Mouse (Mus musculus) bone marrow, adult 2 months (tissue): ENCODE results near the gene Hbb-y. TPM values are rescaled to one million over a fixed set of nuclear protein-coding genes. Genes with fewer than 3 reads are reported as not detected.
"Not testable (repeated sequence)": the region's sequence is repeated elsewhere in the genome, so short reads cannot be mapped to it uniquely, and the experiment has no call there.

Source experiments
- H3K27ac ChIP-seq: fragments of 200-500 bp; 2 replicates; pipeline ENCODE4 v1.5.1; 2012; ENCODE audit warnings: low read depth, mild to moderate bottlenecking, control low read depth, inconsistent platforms, low read length; ENCODE audit not compliant: control insufficient read depth, poor library complexity, insufficient read depth
- H3K4me1 ChIP-seq: fragments of 200-500 bp; 2 replicates; pipeline ENCODE4 v1.6.1; 2011; ENCODE audit warnings: low read length; ENCODE audit not compliant: control insufficient read depth, insufficient read depth
- H3K4me3 ChIP-seq: fragments of 200-500 bp; replicated peaks from 2 replicates; pipeline ENCODE3; 2011; ENCODE audit warnings: mild to moderate bottlenecking, low read depth, low read length, control low read depth; ENCODE audit not compliant: control insufficient read depth
- CTCF ChIP-seq: fragments of 200-500 bp; IDR thresholded peaks from 2 replicates; pipeline ENCODE4 v1.5.1; 2011; ENCODE audit warnings: low read length, control low read depth; ENCODE audit not compliant: control insufficient read depth, insufficient read depth
- POLR2A ChIP-seq: fragments of 200-500 bp; IDR thresholded peaks from 2 replicates; pipeline ENCODE4 v1.6.1; 2011; ENCODE audit warnings: low read depth, mild to moderate bottlenecking, control low read depth, low read length, borderline replicate concordance; ENCODE audit not compliant: control insufficient read depth
- WGBS: fragments of 180-500 bp; shearing (Covaris S2); methylation state at CpG from one replicate; pipeline ENCODE4 v1.1.7; 2018; 5-methylcytosine and 5-hydroxymethylcytosine counted together
- polyA plus RNA-seq: library from polyadenylated mRNA; stranded (reverse); fragments of >200 nt; gene quantifications from 2 replicates; pipeline ENCODE4 v1.2.4, GENCODE M21; 2011; ENCODE audit warnings: low replicate concordance; ENCODE audit not compliant: missing spikeins, insufficient read depth, insufficient read length

Hbb-y gene
- polyA plus RNA-seq, 1 experiment, result not detected

DNA sequence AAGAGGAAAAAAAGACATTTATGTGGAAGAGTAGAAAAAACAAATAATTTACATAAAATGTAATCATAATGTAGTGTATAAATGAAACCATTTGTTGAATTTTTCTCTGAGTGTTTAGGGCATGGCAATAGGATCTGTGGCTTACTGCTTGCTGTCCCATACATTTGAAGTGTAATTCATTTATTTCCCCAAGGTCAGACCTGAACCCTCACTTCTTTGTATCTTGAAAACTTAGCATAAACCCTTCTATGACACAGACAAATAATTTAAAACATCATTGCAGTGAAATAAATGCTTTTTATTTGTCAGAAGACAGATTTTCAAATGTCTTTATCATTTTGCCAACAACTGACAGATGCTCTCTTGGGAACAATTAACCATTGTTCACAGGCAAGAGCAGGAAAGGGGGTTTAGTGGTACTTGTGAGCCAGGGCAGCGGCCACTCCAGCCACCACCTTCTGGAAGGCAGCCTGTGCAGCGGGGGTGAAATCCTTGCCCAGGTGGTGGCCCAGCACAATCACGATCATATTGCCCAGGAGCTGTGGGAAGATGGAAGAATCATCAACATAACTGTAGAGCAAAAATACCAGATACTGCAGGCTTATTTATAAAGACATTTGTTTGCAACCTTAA lies 26.6 kb downstream of the Hbb-y start:
- H3K27ac ChIP-seq, result peak overlapping the region; percentile 85
- 62% methylated on average over 3 of the region's 3 CpGs for WGBS
- TF ChIP-seq POLR2A (0 out of 2 replicates have a peak, but pooled peaks have one; percentile 43), CTCF (no peak)

DNA sequence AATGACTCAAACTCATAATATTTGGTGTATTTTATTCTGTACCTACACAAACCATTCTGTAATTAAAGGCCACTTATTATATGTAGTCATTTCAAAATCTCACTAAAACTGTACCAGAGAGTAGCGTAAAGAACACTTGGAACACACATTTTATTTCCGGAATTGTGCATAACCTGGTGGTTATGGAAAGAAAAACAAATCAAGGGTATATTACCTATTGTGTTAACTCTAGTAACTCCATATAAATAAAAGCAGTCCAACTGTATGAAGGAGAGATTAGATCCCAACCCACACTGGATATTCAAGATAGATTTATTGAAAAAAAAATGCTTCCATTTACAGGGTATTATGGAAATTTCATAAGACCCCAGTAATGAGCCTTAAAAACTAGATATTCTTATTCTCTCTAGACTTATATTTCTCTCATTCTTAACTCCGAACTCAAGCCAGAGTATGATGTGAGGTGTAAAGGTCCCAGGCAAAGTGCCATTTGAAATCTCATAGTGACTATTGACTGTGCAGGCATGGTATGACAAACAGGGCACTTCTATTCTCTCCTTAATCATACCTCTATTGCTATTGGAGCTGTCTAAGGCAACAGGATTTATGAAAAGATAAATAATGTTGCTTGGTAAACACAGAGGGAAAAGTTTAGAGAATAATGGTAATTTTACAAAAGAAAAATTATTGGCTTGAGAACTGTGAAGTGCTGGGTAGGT lies 27.3 kb downstream of the Hbb-y start:
- no peak overlapping the region for H3K27ac ChIP-seq
- 87% methylated on average over 3 of the region's 3 CpGs for WGBS
- no peak overlapping the region for H3K4me3 ChIP-seq
- H3K4me1 ChIP-seq, result no peaks in the 10 kb centered on the region; the same call in none of the 2 replicates
- TF ChIP-seq POLR2A (no peak), CTCF (no peak)

More for the DNA sequence above, 26.6 kb downstream of the Hbb-y start:
- Histone ChIP-seq H3K4me3 (peak overlapping the region; percentile 55), H3K4me1 (no peaks in the 10 kb centered on the region; the same call in none of the 2 replicates)

DNA sequence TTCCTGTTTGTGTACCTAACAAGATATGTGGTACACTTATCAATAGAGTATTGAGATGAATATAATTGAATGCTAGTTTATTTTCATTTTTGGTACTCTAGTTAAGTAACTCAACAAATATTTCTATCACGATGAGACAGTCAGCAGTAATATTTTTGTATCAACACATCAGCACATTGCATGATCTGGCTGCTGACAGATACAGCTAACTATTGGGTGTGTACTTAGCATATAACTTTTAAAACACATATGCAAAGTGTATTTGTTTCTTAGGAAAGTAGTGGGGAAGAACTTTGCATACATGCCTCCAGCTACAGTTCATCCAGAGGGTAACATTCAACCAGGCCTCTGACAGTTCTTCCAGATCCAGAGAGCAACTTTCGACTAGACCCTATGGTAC lies 28.4 kb downstream of the Hbb-y start:
- H3K4me3 ChIP-seq, result no peak overlapping the region
- no peaks in the 10 kb centered on the region; the same call in none of the 2 replicates for H3K4me1 ChIP-seq
- H3K27ac ChIP-seq, result peak overlapping the region; percentile 48; the same call in 1 of the 2 replicates
- no peak for TF ChIP-seq CTCF
- TF ChIP-seq POLR2A, result no peak
- 63% methylated on average over 2 of the region's 2 CpGs for WGBS

DNA sequence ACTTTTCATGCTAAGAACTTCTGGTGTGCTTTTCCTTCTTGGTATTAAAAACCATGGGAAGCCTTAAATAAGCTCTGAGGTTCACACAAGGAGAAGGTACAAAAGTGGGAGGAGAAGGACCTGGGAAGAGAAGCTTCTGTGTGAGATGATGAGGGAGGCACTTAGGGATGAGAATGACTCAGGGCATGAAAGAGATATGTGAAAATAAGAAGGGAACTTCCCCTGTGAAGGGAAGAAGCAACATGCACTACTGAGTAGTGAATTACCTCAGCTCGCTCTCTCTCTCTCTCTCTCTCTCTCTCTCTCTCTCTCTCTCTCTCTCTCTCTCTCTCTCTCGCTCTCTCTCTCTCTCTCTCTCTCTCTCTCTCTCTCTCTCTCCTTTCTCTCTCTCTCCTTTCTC lies 37.9 kb downstream of the Hbb-y start:
- not testable (repeated sequence) for H3K27ac ChIP-seq

DNA sequence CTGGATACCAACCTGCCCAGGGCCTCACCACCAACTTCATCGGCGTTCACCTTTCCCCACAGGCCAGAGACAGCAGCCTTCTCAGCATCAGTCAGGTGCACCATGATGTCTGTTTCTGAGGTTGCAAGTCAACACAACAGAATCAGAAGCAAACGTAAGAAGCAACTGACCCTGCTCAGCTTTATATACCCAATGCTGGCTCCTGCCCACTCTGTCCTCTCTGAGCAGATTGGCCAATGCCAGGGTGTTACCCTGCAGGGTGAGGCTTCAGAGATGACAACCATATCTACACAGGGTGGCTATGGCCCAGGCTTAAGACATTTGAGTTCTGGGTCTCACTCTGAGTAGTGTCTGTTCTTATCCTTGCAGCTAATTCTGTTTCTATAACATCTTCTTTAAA lies 39.2 kb downstream of the Hbb-y start, which contains the start of gene Hbb-bt:
TSS of gene Hbb-bt (minus strand) at position 231 of the 400 bp plus-strand sequence.
- peak within 1 kb of the TSS; percentile 91 for H3K27ac ChIP-seq
- H3K4me1 ChIP-seq, result no peaks in the 10 kb centered on the region; the same call in 1 of the 2 replicates
- TF ChIP-seq POLR2A (peak; percentile 63; the same call in 1 of the 2 replicates), CTCF (no peak)
- 59% methylated on average over 3 of the region's 3 CpGs for WGBS
- peak within 1 kb of the TSS; percentile 65 for H3K4me3 ChIP-seq

More for the DNA sequence above, 37.9 kb downstream of the Hbb-y start:
- 38% methylated on average over 1 of the region's 2 CpGs for WGBS
- not testable (repeated sequence) for H3K4me3 ChIP-seq, H3K4me1 ChIP-seq

DNA sequence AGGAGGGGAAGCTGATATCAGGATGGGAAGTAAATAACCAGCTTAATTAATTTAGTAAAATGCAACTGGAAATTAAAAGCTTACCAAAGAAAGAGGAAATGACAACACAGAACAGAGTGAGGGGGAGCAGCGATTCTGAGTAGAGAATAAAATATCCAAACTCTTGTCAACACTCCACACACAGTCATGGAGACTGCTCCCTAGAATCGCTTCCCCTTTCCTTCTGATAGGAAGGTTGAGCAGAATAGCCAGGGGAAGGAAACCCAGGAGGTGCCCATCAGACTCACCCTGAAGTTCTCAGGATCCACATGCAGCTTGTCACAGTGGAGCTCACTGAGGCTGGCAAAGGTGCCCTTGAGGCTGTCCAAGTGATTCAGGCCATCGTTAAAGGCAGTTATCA lies 39.9 kb downstream of the Hbb-y start:
- WGBS, result no CpG with 5 or more reads among the region's 3 CpGs
- H3K27ac ChIP-seq, H3K4me1 ChIP-seq, H3K4me3 ChIP-seq: not testable (repeated sequence)

DNA sequence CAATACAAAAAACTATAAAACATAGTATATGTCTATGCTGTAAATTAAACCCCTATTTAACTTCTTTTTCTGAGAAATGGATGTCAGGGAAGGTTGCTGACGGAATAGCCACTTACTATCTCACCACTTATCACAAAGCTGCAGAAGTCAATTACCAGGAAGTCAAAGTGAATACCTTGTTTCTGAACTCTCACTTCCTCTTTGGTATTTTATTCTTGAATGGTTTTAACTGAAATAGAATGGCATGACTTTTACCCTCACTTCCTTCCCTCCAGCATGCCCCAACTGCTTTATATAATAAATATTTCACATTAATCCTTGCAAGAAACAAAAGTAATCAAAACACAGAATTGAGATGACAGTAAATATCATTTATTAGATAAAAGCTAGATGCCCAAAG lies 40.8 kb downstream of the Hbb-y start:
- peak overlapping the region; percentile 94 for H3K27ac ChIP-seq
- peak overlapping the region; percentile 65 for H3K4me3 ChIP-seq
- 0% methylated on average over 1 of the region's 1 CpGs for WGBS
- no peaks in the 10 kb centered on the region; the same call in 1 of the 2 replicates for H3K4me1 ChIP-seq
- no peak for TF ChIP-seq POLR2A
- TF ChIP-seq CTCF, result no peak

DNA sequence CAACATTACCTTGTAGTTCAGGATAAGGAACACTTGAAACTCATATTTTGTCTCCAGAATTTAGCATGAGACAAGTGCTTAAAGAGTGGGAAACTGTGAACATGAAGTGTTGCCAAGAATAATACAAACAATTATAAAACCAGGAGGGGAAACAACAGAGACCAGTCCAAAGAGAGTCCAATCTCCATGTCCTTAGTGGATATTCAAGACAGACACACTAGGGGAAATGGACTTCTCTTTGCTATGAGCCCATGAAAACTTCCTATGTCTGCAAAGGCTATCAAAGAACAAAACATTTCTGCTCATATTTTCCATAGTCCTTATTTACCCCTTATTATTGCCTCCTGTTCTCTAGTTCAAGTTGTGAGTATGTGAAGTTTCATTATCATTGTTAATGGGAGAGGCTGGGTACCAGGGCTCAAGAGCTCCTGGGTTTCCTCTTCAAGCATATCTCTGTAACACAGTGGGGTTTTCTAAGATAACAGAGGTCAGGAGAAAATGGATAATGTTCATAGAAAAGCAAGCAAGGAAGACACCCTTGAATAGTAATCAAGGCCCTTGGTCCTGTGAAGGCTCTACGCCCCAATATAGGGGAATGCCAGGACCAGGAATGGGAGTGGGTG lies 41.7 kb downstream of the Hbb-y start:
- Histone ChIP-seq H3K4me3 (peak overlapping the region; percentile 34), H3K27ac (no peak overlapping the region), H3K4me1 (no peaks in the 10 kb centered on the region; the same call in 1 of the 2 replicates)
- 64% methylated on average over 1 of the region's 1 CpGs for WGBS
- TF ChIP-seq CTCF (no peak), POLR2A (no peak)

DNA sequence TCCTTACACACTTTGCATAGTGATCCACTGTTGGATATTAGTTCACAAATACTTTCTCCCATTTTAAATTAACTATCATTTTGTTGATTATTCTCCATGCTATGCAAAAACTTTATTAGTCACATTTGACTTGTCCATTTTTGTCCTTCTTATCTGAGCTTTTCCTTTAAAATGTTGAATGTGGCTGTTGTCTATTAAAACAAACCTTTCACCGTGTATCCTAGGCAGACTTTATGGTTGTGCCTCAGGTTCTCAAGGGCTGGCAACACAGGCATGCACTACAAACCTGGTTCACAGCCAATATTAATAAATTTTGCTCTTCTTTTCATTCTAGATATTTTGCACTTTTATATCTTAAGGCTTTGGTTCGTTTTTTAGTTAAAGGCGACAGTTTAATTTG lies 42.3 kb downstream of the Hbb-y start:
- TF ChIP-seq POLR2A (no peak), CTCF (no peak)
- 62% methylated on average over 3 of the region's 3 CpGs for WGBS
- Histone ChIP-seq H3K27ac (no peak overlapping the region), H3K4me1 (no peaks in the 10 kb centered on the region; the same call in 1 of the 2 replicates), H3K4me3 (no peak overlapping the region)
